Mouse (Mus musculus): ENCODE measurements around the gene Ggact.

GRCm38 (mm10) chr14:122887702-122888479 lies 25.7 kb downstream of the Ggact start:
- TF ChIP-seq GATA1 (IDR thresholded peaks at IDR 0.05; ENCODE audit: borderline replicate concordance, low read length) = no peak
- TF ChIP-seq FLI1 (IDR thresholded peaks at IDR 0.05; ENCODE audit: low read length) = no peak
